10 mouse cellular contexts compared by ENCODE assay signal in the genomic region with DNA sequence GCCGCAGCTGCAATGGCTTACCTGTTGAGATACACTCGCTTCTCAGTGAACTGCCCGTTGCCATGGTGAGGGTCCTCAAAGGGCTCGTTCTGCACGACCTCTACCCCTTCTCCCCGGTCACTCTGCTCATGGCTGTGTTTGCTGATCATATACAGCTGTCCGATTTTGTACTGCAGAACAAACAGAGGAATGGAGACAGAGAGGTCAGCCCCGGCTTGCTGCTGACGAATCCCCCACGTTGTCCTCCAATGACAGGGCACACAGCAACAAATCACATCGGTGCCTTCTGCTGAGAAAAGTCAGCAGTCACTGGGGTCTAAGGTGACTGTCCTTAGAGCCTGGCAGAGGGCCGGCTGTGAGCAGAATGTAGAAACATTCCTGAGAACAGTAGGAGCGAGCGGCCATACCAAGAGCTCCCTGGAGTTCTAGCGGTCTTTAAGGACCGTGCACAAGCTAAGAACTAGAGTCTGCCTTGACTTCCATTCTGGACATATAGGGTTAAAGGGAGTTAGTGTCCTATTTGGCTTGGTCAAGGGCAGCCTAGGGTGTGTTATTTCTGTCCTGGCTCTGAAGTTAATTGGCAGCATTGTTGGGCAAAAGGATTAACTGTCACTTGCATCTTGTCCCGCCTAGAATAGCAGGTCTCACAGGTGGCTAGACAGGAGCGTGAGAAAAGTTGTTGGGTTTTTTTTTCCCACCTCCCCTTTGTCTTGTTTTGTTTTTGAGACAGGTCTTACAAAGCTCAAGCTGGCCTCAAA.
DNase-seq lines count a peak whose midpoint lies in the region; ATAC-seq lines count a peak whose summit lies in the region.
"Had no signal": no experiment of that assay in that cellular context is flagged by ENCODE, and none has a peak within 500 bp of the region (broad histone marks: within the 10 kb centered on the region; RNA-seq: fewer than 3 reads in every experiment).

No protein-coding gene starts in this region.

- H3K27me3 ChIP-seq in hindbrain, embryonic 13.5 days, result no peaks in the 10 kb centered on the region
- H3K27me3 ChIP-seq in hindbrain, embryonic 16.5 days (replicated peaks; ENCODE audit: control insufficient read depth, insufficient read depth, low read length), result no peaks in the 10 kb centered on the region
- H3K27me3 ChIP-seq in intestine, embryonic 16.5 days (replicated peaks; ENCODE audit: control insufficient read depth, insufficient read depth, low read length), result no peaks in the 10 kb centered on the region
- no peaks in the 10 kb centered on the region for H3K27me3 ChIP-seq in midbrain, embryonic 14.5 days (ENCODE audit: control insufficient read depth, insufficient read depth, low read length)
- H3K27me3 ChIP-seq: limb, embryonic 15.5 days had no signal

- peaks cover 37% of the 10 kb centered on the region for H3K4me1 ChIP-seq in hindbrain, embryonic 13.5 days (replicated peaks)
- peaks cover 12% of the 10 kb centered on the region for H3K4me1 ChIP-seq in hindbrain, embryonic 16.5 days (ENCODE audit: control insufficient read depth, insufficient read depth, low read depth, low read length)
- peaks cover 16% of the 10 kb centered on the region; the same call in 1 of the 2 replicates for H3K4me1 ChIP-seq in intestine, embryonic 16.5 days (ENCODE audit: control insufficient read depth, insufficient read depth, low read length)
- peaks cover 10% of the 10 kb centered on the region for H3K4me1 ChIP-seq in midbrain, embryonic 14.5 days (ENCODE audit: control insufficient read depth, insufficient read depth, low read length)

- no peaks in the 10 kb centered on the region for H3K9me3 ChIP-seq in hindbrain, embryonic 13.5 days
- H3K9me3 ChIP-seq in hindbrain, embryonic 16.5 days (ENCODE audit: control insufficient read depth, low read length), result no peaks in the 10 kb centered on the region; the same call in 1 of the 2 replicates
- 0 out of 2 replicates have a peak, but pooled peaks cover 2% of the 10 kb centered on the region for H3K9me3 ChIP-seq in intestine, embryonic 16.5 days (ENCODE audit: control insufficient read depth, low read length)
- H3K9me3 ChIP-seq in midbrain, embryonic 14.5 days (ENCODE audit: control insufficient read depth, low read length), result 0 out of 2 replicates have a peak, but pooled peaks cover 2% of the 10 kb centered on the region
- H3K9me3 ChIP-seq: limb, embryonic 15.5 days had no signal

- no peak overlapping the region for H3K4me3 ChIP-seq in hindbrain, embryonic 13.5 days
- no peak overlapping the region for H3K4me3 ChIP-seq in hindbrain, embryonic 16.5 days (ENCODE audit: low read length)
- no peak overlapping the region for H3K4me3 ChIP-seq in intestine, embryonic 16.5 days (ENCODE audit: low read length)
- H3K4me3 ChIP-seq in midbrain, embryonic 14.5 days (replicated peaks; ENCODE audit: low read depth, low read length), result no peak overlapping the region
- H3K4me3 ChIP-seq: limb, embryonic 15.5 days had no signal

- H3K27ac ChIP-seq in hindbrain, embryonic 13.5 days, result 0 out of 2 replicates have a peak overlapping the region, but pooled peaks have one; percentile 4
- no peak overlapping the region for H3K27ac ChIP-seq in hindbrain, embryonic 16.5 days (ENCODE audit: low read depth, low read length)
- no peak overlapping the region for H3K27ac ChIP-seq in intestine, embryonic 16.5 days (ENCODE audit: low read length)
- H3K27ac ChIP-seq in midbrain, embryonic 14.5 days (replicated peaks; ENCODE audit: low read depth, low read length), result no peak overlapping the region
- H3K27ac ChIP-seq: limb, embryonic 15.5 days had no signal

- peak; percentile 17 for DNase-seq in gastrocnemius, postnatal 14 days
- peak; percentile 25 for DNase-seq in midbrain, embryonic 14.5 days
- DNase-seq in urinary bladder, adult 2 months (ENCODE audit: low spot score), result no peak
- no peak for DNase-seq in adrenal gland, adult 18-20 months (ENCODE audit: low spot score in 2 of 2)
- no peak for DNase-seq in testis, postnatal 14 days (ENCODE audit: low spot score)
- DNase-seq: spleen, adult 18-20 months had no signal

- peaks cover 9% of the 10 kb centered on the region; the same call in 1 of the 2 replicates for H3K36me3 ChIP-seq in hindbrain, embryonic 13.5 days
- peaks cover 2% of the 10 kb centered on the region; the same call in 1 of the 2 replicates for H3K36me3 ChIP-seq in hindbrain, embryonic 16.5 days (ENCODE audit: control insufficient read depth, insufficient read depth, low read length)
- H3K36me3 ChIP-seq in intestine, embryonic 16.5 days (ENCODE audit: control insufficient read depth, insufficient read depth, low read length), result no peaks in the 10 kb centered on the region
- H3K36me3 ChIP-seq in midbrain, embryonic 14.5 days (ENCODE audit: control insufficient read depth, insufficient read depth, low read length), result no peaks in the 10 kb centered on the region

- no peak for ATAC-seq in hindbrain, embryonic 13.5 days (ENCODE audit: low FRiP score)
- no peak for ATAC-seq in hindbrain, embryonic 16.5 days
- ATAC-seq in intestine, embryonic 16.5 days, result 0 out of 2 replicates have a peak, but pooled peaks have one; percentile 7
- ATAC-seq in midbrain, embryonic 14.5 days (ENCODE audit: low FRiP score, low TSS enrichment), result no peak

- no peak overlapping the region for H3K9ac ChIP-seq in hindbrain, embryonic 13.5 days
- no peak overlapping the region for H3K9ac ChIP-seq in hindbrain, embryonic 16.5 days (ENCODE audit: low read depth, low read length)
- no peak overlapping the region for H3K9ac ChIP-seq in intestine, embryonic 16.5 days (ENCODE audit: low read depth, low read length)
- H3K9ac ChIP-seq in midbrain, embryonic 14.5 days (replicated peaks; ENCODE audit: low read length), result no peak overlapping the region
- H3K9ac ChIP-seq: limb, embryonic 15.5 days had no signal

- 42% methylated on average over 18 of the region's 18 CpGs for WGBS in hindbrain, embryonic 13.5 days
- WGBS in hindbrain, embryonic 16.5 days, result 41% methylated on average over 18 of the region's 18 CpGs
- 37% methylated on average over 18 of the region's 18 CpGs for WGBS in intestine, embryonic 16.5 days
- WGBS in midbrain, embryonic 14.5 days, result 39% methylated on average over 18 of the region's 18 CpGs

- intact Hi-C loops in gastrocnemius, postnatal 14 days (cut with DNase I; ENCODE audit: low total_unique reads), result no loop called here

- 0 out of 2 replicates have a peak overlapping the region, but pooled peaks have one; percentile 10 for H3K4me2 ChIP-seq in hindbrain, embryonic 13.5 days
- H3K4me2 ChIP-seq in hindbrain, embryonic 16.5 days (ENCODE audit: low read length), result no peak overlapping the region
- peak overlapping the region; percentile 29; the same call in 1 of the 2 replicates for H3K4me2 ChIP-seq in intestine, embryonic 16.5 days (ENCODE audit: low read depth, low read length)
- H3K4me2 ChIP-seq in midbrain, embryonic 14.5 days (ENCODE audit: low read length), result no peak overlapping the region
- H3K4me2 ChIP-seq: limb, embryonic 15.5 days had no signal

Comparison
In these comparisons a context has a peak if more than half of its experiments do, and no peak if none do; other contexts are left out.
1. H3K4me2 ChIP-seq: peak in hindbrain, embryonic 13.5 days (single experiment) and intestine, embryonic 16.5 days (single experiment); none in hindbrain, embryonic 16.5 days (single experiment) and midbrain, embryonic 14.5 days (single experiment).
2. DNase-seq: peak in gastrocnemius, postnatal 14 days (single experiment) and midbrain, embryonic 14.5 days (single experiment); none in urinary bladder, adult 2 months (single experiment), adrenal gland, adult 18-20 months (0 of 2) and testis, postnatal 14 days (single experiment).